Mouse (Mus musculus): ENCODE results near the gene Ccdc85a. TPM values are rescaled to one million over a fixed set of nuclear protein-coding genes. Genes with fewer than 3 reads are reported as not detected.

Ccdc85a gene
- total RNA-seq (2015; ENCODE audit: low replicate concordance) (not detected in 2 replicates), total RNA-seq (2017; ENCODE audit: low replicate concordance) (not detected in 2 replicates)

DNA sequence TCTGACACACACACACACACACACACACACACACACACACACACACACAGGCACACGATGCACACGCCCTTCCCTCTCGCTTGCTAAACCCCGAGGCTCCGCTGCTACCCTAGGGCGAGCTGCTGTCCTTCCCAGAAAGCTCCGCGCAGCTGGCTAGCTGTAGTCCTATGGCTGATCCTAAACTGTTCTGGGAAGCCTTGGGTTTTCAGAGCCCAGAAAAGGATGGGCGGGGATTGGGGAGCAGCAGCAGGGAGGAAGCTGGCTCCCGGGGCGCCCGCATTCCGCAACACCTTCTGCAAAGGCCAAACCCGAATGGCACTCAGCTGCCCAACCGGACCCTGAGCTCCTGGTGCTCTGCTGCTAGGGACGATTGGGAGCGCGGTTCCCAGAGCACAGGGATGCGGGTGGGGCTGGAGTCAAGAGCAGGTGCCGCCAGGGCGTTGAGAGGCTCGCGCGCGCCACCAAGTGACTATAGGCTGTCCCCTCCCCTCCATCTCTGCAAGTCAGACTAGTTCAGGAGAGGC lies at the start of gene Ccdc85a:
Gene Ccdc85a (minus strand): TSS at position 414 of the 524 bp plus-strand sequence.
- no peak for ATAC-seq (replicated peaks; ENCODE audit: low FRiP score, poor library complexity, severe bottlenecking)

DNA sequence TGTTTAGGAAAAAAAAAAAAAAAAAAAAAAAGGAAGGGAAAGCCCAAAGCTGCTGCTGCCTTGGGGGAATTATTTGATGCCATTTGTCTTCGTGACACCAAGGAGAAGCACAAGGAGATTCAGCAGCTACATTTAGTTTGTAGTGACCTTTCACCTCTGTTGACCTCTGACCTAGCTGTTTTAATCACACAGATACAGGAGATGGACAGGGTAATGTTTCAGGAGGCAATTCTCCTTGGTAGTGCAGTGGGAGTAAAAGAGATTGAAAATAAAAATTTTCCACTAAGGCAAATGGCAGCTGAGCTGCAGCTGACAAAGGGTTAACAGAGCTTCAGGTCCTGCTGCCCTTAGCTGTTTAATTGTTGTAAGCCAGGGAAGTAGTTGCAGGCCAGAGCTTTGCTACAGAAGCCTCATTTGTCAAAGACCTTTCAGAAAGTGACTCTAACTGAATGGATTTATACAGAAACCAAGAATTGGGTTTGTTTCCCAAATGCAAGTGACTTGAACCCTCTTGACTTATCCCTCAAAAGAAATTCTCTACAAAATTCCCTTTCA lies 49.5 kb upstream of the Ccdc85a start:
- ATAC-seq (replicated peaks; ENCODE audit: low FRiP score, poor library complexity, severe bottlenecking), result no peak

DNA sequence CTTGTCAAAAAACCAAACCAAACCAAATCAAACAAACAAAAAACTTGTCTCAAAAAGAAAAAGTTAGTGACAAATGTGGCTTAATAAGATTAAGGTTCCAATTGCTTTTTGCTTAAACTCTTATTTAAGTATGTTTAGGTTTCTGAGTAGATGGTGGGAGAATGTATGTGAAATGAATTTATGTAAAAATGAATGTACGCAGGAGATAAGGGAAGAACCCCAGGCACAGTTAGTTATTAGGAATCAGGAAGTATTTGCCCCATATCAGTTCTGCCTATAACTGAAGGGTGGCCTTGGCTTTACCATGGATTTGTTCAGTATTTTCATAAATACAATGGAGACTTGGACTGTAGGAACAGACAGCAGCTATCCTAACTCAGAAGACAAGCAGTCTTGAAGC lies 49.0 kb upstream of the Ccdc85a start:
- ATAC-seq (replicated peaks; ENCODE audit: low FRiP score, poor library complexity, severe bottlenecking), result no peak

DNA sequence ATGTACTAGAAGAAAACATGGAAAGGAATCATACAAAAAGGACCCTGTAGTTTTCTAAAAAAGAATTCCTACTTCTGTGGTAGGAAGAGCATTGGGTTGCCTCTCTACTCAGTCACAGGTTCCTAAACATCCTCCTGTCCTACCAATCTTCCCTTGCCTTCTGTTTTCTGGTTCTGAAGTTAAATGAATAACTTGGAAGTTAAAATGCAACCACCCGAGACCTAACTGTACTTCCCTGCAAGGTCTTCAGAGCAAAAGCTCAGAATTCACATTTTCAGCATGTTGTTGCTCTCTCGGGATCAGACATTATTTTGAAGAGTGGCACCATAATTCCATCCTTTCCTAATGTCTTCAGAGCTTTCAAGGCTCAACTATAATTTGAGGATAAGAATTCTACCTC lies 46.6 kb upstream of the Ccdc85a start:
- ATAC-seq (replicated peaks; ENCODE audit: low FRiP score, poor library complexity, severe bottlenecking), result no peak

DNA sequence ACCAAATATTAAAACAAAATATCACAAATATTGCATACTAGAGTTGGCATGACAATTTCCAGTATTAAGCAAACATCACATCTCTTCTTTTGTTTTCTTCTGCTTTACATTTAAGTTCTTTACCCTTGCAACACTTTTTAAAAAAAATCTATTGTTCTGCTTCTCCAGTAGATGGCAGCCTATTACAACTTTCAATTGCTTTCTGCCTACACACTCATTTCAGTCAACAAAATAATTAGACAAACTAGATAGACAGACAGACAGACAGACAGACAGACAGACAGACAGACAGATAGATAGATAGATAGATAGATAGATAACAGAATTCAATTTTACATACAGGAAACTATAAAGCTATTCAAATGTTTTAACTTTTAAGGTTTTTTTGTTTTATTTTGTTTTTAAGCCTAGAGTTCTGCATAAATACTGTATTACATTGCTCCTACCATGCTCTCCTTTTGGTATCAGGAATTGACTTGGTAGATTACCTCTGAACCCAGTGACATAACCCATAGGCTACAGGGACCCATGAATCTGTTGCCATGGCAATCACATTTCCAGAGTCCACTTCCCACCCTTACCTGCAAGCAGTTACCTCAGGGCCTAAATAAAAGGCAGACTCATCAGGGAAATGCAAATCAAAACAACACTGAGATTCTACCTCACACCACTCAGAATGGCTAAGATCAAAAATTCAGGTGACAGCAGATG lies 26.8 kb upstream of the Ccdc85a start:
- no peak for ATAC-seq (replicated peaks; ENCODE audit: low FRiP score, poor library complexity, severe bottlenecking)

DNA sequence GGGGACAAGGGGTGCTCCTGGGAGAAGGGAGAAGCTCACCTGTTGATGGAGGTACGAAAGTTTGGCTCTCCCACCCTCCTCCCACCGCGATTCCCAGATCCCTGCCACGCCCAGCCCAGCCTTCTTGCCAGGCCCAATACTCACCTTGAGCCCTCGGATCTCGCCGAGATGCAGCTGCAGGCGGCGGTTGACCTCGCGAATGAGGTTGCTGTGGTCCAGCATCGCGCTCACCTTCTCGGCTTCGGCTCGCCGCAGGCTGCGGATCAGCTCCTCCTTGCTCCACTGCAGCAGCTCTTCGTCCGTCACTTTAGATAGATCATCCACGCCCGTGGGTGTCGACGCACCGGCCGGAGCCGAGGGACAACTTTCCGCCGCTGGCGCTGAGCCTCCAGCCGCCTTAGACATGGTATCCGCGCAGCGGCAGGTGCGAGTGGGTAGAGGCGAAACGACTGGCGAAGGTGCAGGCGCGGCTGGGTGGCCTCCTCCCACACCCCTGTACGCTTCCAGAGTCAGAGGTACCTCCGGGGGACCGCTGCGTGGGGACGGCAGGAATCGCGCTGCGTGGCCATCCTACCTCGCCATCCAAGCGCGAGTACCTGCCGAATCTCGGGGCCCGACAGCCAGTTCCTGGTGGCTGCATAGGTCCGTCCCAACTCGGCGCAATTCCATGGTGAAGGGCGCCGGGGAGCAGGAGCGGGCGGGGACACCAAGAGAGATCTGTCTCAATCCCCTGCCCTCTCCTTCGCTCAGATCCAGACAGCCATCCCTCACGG lies 800 bp downstream of the Ccdc85a start:
- ATAC-seq (replicated peaks; ENCODE audit: low FRiP score, poor library complexity, severe bottlenecking), result no peak

DNA sequence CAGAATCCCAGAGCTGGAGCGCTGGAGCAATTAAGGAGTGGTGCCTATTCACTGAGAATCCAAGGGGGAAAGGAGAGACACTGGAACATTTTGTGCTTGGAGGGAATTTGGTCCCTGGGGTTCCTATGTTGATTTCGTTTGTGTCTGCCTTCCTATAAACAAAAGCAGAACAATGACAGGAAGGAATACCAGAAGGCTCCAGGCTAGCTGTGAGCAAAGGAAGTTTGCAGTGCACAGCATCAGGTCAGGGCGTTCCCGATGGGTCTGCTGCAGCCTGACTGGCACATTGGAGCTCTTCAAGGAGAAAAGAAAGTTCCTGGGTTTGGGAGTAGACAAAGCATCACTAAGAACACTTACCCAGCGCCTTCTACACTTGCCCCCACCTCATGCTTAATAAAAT lies 1.9 kb downstream of the Ccdc85a start:
- ATAC-seq (replicated peaks; ENCODE audit: low FRiP score, poor library complexity, severe bottlenecking), result no peak

DNA sequence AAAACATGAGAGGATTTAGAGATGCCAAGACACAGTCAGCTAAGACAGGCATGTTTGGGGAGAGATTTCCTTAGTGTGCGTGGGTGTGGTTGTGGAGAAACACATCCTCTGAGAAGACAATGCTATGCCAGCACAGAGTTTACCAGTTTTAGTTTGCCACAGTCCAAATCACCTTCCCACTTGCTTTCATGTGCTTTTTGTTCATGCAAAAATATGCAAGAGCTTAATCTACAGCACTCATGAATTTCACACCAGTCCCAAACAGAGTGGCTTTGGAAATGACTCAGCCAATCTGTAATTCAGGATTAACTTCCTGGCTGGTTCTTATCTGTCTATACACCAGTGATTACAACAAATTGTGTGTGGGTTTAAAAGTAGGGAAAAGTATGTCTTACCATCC lies 11.7 kb downstream of the Ccdc85a start:
- ATAC-seq (replicated peaks; ENCODE audit: low FRiP score, poor library complexity, severe bottlenecking), result no peak

DNA sequence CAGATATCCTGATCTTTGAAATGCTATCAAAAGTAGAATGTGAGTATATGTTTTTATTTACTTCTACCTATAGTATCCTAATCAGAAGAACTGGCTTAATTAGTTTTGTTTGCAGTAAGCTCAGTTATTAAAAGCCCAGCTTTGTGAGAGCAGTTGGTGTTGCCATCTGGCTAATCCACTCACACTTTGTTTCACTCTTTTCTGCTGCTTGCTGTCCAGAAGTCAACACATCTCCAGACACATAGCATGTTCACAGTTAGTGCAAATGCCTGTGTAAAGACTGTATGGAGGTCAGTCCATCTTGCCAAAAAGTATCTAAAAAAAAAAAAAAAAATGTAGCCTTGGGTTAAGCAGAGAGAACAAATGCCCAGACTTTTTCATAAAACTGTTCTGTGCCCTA lies 27.7 kb downstream of the Ccdc85a start:
- ATAC-seq (replicated peaks; ENCODE audit: low FRiP score, poor library complexity, severe bottlenecking), result no peak

DNA sequence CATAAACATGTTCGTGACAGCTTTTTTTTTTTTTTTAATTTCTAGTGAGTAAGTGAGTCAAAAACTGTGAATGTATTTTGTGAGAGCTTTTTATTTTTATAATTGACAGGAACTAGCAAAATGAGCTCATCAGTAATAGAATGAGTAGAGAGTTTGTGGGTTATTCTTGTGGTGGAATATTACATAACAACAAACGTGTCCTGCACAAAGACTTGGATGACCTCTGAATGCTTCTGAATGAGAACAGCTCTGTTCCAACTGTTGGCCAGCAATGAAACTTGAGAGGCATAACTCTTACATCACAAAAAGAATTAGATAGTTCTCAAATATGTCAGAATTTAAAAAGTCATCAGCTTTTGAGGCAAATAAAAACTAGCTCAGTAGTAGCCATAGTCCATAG lies 40.7 kb downstream of the Ccdc85a start:
- no peak for ATAC-seq (replicated peaks; ENCODE audit: low FRiP score, poor library complexity, severe bottlenecking)

DNA sequence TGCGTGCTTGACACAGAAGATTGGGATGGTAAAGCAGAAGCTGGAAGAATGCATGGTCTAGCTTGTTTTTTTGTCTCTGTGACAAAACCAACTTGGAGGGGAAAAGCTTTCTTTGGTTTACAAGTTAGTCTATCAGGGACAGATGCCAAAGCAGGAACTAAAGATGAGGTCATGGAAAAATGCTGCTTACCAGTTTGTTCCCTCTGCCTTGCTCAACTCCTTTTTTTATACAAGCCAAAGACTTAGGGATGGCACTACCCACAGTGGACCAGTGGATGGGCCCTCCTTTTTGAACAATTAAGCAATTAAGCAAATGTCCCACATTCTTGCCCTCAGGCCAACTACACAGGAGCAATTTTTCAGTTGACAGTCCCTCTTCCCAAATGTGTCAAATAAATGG lies 42.8 kb downstream of the Ccdc85a start:
- ATAC-seq (replicated peaks; ENCODE audit: low FRiP score, poor library complexity, severe bottlenecking), result no peak

DNA sequence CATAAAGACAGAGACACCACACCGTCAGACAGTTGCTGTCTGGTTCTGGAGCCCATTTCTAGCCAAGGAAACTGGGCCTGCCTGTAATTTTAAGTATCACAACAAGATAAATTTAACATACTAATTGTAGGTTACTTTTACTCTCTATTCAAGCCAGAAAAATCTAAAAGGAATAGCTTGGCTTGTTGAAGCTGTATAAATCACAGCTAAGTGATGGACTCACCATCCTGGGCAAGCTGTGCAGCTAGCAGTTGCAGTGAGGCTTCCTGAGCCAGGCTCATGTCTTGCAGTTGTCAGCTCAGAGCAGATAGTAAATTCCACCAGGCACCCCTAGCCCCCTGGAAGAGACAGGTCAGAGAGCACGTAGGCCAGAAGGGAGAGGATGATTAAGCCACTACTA lies 50.8 kb downstream of the Ccdc85a start:
- no peak for ATAC-seq (replicated peaks; ENCODE audit: low FRiP score, poor library complexity, severe bottlenecking)

DNA sequence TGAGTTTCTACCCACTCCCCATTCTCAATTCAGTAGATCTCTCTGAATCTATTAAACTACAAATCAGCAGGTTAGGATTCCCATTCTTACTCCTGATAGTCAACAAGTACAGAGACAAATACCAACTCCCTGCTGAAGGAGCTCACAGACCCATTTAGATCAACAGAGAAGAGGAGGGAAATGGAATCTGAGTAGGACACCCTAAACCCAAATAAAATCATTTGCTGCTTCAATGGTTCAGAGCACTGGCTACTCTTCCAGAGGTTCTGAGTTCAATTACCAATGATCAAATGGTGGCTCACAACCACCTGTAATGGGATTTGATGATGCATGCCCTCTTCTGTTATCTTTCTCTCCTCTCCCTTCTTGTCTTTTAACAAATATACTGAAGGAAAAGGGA lies 82.9 kb downstream of the Ccdc85a start:
- ATAC-seq (replicated peaks; ENCODE audit: low FRiP score, poor library complexity, severe bottlenecking), result no peak

DNA sequence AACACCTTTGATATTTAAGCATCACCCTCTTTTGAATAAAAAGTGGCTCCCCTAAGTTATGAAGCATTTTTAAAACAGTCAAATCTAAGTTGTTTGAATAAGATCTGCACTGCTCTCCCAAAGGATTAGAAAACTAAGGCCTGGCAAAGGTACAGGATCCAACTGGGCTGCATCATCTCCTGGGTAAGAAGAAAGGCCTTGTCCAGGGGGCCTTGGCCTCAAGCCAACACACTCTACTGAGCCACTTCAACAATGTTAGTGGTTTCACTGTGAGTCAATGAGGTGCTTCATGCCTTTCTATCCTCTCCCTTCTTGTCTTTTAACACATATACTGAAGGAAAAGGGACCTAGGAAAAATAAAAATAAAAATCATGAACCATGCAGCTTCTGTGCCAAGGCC lies 87.1 kb downstream of the Ccdc85a start:
- ATAC-seq (replicated peaks; ENCODE audit: low FRiP score, poor library complexity, severe bottlenecking), result no peak

DNA sequence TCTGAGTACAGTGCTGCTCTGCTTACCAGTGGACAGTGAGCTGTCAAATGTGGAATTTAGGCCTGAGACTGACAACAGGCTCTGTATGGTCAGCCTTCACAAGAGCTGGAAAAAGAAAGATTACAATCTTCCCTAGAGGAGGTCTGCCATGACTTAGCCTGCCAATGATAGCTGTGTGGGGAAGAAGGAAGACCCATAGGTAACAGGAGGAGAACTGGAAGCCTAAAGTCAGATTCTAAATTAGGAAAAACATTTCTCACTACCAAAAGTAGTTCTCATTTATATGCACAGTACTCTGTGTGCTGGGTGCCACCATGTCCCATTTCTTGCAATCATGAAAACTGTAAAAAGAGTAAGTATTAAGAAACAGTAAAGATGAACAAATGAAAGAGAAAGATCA lies 90.8 kb downstream of the Ccdc85a start:
- ATAC-seq (replicated peaks; ENCODE audit: low FRiP score, poor library complexity, severe bottlenecking), result no peak

DNA sequence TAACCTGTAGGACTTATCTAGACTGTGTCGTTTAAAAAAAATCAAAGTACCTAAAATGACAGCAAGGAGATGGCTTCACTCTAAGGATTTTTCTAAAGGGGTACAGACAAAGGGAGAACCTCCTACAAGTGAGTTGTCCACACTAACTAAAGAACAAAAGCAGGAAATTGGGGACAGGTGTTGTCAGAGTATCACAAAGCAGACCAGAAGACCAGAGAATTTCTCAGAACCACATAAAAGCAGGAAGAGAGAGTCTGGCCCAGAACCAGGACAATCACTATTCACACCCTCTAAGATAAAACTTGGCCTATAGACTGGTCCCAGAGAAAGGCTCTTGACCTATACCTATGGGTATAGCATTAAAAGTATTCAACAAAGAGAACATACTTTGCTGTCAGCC lies 92.8 kb downstream of the Ccdc85a start:
- no peak for ATAC-seq (replicated peaks; ENCODE audit: low FRiP score, poor library complexity, severe bottlenecking)

DNA sequence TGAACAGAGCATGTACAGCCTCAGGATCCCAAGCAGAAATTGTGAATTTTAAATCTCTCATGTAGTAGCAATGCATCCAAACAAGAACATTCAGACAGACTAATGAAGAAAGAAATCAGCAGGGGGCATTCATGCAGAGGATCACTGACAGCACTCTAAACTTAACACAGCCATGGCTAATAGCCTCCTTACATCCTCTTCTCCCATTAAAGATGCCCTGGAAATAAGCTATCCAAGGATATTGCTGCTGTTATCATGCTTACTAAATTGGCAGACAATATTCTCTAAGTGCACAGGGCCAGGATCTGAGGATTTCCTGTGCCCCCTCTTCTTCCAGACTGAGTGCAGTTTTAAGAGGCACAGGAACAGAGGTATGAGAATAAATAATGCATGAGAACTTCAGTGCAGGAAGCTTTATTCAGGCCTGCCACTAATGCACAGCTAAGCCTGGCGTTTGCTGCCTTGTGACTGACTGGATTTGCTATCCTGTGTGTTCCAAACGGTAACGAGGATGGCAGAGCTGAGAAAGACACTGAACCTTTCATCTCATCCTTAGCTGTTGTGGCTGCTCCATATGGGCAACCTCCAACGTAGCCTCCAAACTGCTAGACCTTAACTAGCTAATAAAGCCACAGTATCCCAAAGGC lies 99.9 kb downstream of the Ccdc85a start:
- no peak for ATAC-seq (replicated peaks; ENCODE audit: low FRiP score, poor library complexity, severe bottlenecking)

DNA sequence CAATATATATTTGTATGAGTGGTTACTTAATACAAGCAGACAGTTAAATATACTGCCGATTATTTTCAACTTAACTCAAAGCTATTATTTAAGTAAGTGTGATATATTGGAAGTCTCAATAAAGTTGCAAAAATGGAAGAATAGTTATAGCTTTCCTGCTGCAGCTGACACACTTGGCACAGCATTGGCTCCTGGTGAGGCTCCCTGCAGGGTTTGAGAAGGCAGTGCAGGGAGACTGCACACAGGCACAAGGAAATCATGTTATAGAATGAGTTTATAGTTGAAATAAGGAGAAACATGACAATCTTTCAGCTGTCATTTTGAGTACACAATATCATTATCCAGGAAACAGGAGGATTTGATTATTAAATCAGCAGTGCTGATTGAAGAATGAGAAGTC lies 107.0 kb downstream of the Ccdc85a start:
- ATAC-seq (replicated peaks; ENCODE audit: low FRiP score, poor library complexity, severe bottlenecking), result no peak

DNA sequence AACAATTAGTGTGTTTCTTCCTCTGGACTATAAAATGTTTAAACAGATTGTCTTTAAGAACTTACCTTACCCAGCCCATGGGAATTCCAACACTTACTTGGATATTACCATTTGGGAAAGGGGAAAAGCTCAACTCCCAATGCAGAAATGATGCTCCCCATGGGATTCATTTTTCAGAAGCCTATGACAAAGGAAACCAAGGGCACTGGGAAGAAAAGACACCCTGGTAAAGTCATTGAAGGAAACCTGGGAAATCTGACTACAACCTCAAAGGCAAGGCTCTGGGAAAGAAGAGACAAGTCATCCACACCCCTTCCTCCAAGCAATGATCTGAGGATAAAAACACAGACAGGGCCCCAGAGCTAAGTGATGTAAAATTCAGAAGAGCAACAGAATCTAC lies 118.4 kb downstream of the Ccdc85a start:
- no peak for ATAC-seq (replicated peaks; ENCODE audit: low FRiP score, poor library complexity, severe bottlenecking)

DNA sequence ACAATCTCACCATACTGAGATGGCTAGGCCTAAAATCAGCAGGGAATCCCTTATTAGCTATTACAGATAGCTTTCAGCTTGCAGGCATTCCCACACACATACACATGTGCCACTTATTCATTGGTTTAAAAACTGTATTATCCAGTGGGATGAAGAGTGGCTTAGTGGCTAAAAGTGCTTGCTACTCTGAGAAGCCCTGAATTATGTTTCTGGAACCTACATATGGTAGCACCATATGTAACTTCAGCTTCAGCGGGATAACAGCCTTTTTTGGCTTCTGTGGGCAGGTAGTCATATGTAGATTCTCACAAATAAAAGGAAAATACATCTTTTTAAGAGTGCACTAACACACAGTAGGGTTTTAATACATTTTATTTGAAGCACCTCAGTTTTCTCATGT lies 119.2 kb downstream of the Ccdc85a start:
- no peak for ATAC-seq (replicated peaks; ENCODE audit: low FRiP score, poor library complexity, severe bottlenecking)

Measured in erythroblast, adult 5-6 weeks (primary cell).